Mouse (Mus musculus): ENCODE results near the gene Rassf2.

GRCm38 (mm10) chr2:131945765-131946164, 84.3 kb downstream of the Rassf2 start:
- no peak for TF ChIP-seq MAX (IDR thresholded peaks at IDR 0.05)
- TF ChIP-seq MYOG (IDR thresholded peaks at IDR 0.05; ENCODE audit: control insufficient read depth, extremely low read depth, insufficient read length) = no peak
- no peak for TF ChIP-seq CTCF (IDR thresholded peaks at IDR 0.05; ENCODE audit: control insufficient read depth, insufficient read depth, insufficient read length)
- TF ChIP-seq USF1 (IDR thresholded peaks at IDR 0.05; ENCODE audit: low read depth) = no peak
- no peak for TF ChIP-seq MYOD1 (IDR thresholded peaks at IDR 0.05; ENCODE audit: control insufficient read depth, insufficient read length, low read depth)

Measured in C2C12 (cell line).